Mouse (Mus musculus): ENCODE data around the gene Ulk4. TPM values are rescaled to one million over a fixed set of nuclear protein-coding genes. Genes with fewer than 3 reads are reported as not detected.
A peak's percentile ranks its signal among the peaks of the same experiment; 100 is the strongest.

The Ulk4 gene
- polyA plus RNA-seq, 1 experiment from 2014 or later: 156 TPM

DNA sequence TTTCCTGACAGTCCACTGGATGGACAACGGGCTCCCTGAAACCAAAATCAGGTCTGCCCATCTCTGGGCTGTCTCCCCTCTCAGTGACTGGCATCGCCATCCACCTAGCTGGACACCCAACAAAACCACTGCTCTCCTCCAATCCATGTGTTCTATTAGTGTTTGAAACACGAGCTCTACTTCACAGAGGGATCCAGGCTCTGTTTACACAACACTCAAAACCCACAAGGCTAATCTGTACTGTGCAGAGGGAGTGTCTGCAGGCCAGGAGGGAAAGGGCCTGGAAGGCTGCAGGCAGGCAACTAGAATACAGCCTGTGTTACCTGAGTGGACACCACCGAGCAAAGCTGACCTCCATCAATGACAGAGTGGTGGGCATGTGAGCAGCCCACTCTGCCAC lies 5.4 kb downstream of the Ulk4 start:
- Histone ChIP-seq H3K4me1 (peaks cover 5% of the 10 kb centered on the region), H3K9me3 (no peaks in the 10 kb centered on the region), H3K27ac (no peak overlapping the region), H3K4me3 (no peak overlapping the region), H3K36me3 (replicated peaks) (0 out of 2 replicates have a peak, but pooled peaks cover 3% of the 10 kb centered on the region), H3K27me3 (ENCODE audit: poor library complexity, severe bottlenecking) (no peaks in the 10 kb centered on the region)
- WGBS: 83% methylated on average over 4 of the region's 4 CpGs
- no peak for DNase-seq (ENCODE audit: extremely low spot score, low spot score)

DNA sequence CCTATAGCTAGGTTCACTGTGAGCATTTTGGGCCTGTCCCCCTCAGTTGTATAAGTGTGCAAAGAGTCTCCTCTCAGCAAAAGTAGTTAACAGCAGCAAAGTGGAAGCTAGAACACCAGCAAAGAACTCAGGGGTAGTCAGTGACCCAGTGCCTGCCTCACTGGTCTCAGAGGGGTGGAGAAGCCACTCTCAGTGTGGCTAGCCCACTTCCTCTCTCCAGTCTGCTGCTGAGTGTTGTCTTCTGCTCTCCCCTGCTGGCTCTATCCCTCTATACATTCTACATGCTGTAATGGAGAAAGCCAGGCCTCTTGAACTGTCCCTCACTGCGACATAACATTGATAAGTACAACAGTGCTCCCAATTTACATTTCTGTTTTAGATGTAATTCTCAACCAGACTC lies 5.8 kb downstream of the Ulk4 start:
- H3K27me3 ChIP-seq (ENCODE audit: poor library complexity, severe bottlenecking): no peaks in the 10 kb centered on the region
- DNase-seq (ENCODE audit: extremely low spot score, low spot score): no peak
- H3K9me3 ChIP-seq: no peaks in the 10 kb centered on the region
- no peak overlapping the region for H3K4me3 ChIP-seq
- no peak overlapping the region for H3K27ac ChIP-seq
- H3K4me1 ChIP-seq: peaks cover 1% of the 10 kb centered on the region
- H3K36me3 ChIP-seq (replicated peaks): 0 out of 2 replicates have a peak, but pooled peaks cover 3% of the 10 kb centered on the region
- 91% methylated on average over 1 of the region's 1 CpGs for WGBS

DNA sequence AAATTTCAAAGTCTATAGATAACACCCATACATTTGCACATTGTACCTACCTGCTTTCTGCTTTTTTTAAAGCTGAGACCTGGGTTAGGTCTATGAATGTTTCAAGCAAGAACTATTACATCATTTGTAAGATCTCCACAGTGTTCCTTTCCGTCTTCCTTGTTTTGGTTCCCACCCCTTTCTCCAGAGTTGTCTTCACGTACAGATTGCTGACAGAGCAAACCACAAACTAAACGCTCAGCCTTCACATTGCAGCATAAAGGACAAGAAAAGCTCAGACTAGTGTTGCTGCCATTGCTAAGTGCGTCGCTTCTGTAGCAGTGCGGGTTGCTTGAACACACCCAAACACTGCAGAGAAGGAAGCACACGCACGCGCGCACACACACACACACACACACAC lies 11.7 kb downstream of the Ulk4 start:
- 91% methylated on average over 10 of the region's 10 CpGs for WGBS
- H3K36me3 ChIP-seq (replicated peaks): peaks cover 24% of the 10 kb centered on the region
- no peaks in the 10 kb centered on the region for H3K27me3 ChIP-seq (ENCODE audit: poor library complexity, severe bottlenecking)
- H3K4me3 ChIP-seq: no peak overlapping the region
- H3K27ac ChIP-seq: no peak overlapping the region
- no peaks in the 10 kb centered on the region for H3K4me1 ChIP-seq
- no peaks in the 10 kb centered on the region for H3K9me3 ChIP-seq
- no peak for DNase-seq (ENCODE audit: extremely low spot score, low spot score)

DNA sequence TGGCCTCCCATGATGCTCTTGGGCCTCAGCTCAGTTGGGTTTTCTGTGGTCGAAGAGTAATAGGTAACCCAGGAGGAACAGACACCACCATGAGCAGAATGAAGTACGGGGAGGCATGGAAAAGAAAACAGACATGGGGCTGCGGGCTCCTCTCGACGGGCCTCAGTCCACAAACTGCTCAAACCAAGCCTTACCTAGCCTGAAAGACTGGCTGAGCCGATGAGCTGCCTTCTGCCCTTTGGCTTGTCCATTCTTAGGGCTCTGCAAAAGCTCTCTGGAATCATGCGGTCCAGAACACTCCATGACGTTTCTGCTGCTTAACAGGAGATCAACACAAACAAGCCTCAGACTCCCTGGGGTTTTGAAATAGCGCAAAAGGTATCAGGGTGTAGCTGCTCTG lies 19.9 kb downstream of the Ulk4 start:
- WGBS: 88% methylated on average over 9 of the region's 9 CpGs

DNA sequence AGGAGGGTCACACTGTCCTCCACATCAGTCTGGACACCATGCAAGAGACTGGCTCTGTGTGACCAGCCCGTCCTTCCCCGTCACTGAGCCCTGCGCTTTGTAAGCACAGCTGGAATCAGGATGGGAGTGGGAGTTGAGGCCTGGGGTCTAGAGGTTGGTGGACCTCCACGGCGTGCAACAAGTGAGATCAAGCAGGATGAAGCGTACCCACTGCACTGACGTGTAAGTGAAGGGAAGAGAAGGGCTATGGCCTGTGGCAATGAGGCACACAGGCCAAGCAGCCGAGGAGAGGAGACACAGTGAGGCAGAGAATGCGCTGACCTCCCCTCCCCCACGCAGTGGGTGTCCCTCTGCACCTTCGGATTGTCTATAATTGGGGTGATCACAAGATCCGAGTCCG lies 22.2 kb downstream of the Ulk4 start:
- DNase-seq (ENCODE audit: extremely low spot score, low spot score): no peak
- no peaks in the 10 kb centered on the region for H3K9me3 ChIP-seq
- WGBS: 95% methylated on average over 13 of the region's 13 CpGs
- no peaks in the 10 kb centered on the region for H3K4me1 ChIP-seq
- H3K27ac ChIP-seq: no peak overlapping the region
- H3K36me3 ChIP-seq (replicated peaks): peaks cover 44% of the 10 kb centered on the region
- no peak overlapping the region for H3K4me3 ChIP-seq
- no peaks in the 10 kb centered on the region for H3K27me3 ChIP-seq (ENCODE audit: poor library complexity, severe bottlenecking)

More for the DNA sequence above, 19.9 kb downstream of the Ulk4 start:
- no peak overlapping the region for H3K4me3 ChIP-seq
- H3K27me3 ChIP-seq (ENCODE audit: poor library complexity, severe bottlenecking): no peaks in the 10 kb centered on the region
- H3K27ac ChIP-seq: no peak overlapping the region
- H3K36me3 ChIP-seq (replicated peaks): peaks cover 41% of the 10 kb centered on the region
- H3K9me3 ChIP-seq: no peaks in the 10 kb centered on the region
- no peak for DNase-seq (ENCODE audit: extremely low spot score, low spot score)
- H3K4me1 ChIP-seq: no peaks in the 10 kb centered on the region

DNA sequence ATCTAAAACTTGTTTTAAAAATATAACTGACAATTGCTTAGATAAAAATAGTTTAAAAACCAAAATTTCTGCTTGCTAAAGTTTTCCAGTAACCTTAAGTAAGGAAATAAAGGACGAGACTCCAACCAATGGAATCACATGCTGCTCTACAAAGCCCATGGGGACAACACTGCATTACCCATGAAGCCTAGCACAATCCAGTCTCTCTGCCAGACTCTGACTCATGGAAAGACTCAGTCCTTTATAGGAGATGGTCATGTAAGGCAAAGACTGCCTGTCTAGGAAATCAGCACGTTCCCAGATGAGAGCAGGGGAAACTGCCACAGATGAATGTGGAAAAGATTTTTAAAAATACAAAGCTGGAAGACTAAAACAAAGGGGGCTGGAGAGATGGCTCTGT lies 23.0 kb downstream of the Ulk4 start:
- H3K9me3 ChIP-seq: no peaks in the 10 kb centered on the region
- peaks cover 43% of the 10 kb centered on the region for H3K36me3 ChIP-seq (replicated peaks)
- DNase-seq (ENCODE audit: extremely low spot score, low spot score): no peak
- 82% methylated on average over 2 of the region's 2 CpGs for WGBS
- no peak overlapping the region for H3K27ac ChIP-seq
- H3K4me3 ChIP-seq: no peak overlapping the region
- no peaks in the 10 kb centered on the region for H3K27me3 ChIP-seq (ENCODE audit: poor library complexity, severe bottlenecking)
- H3K4me1 ChIP-seq: no peaks in the 10 kb centered on the region

DNA sequence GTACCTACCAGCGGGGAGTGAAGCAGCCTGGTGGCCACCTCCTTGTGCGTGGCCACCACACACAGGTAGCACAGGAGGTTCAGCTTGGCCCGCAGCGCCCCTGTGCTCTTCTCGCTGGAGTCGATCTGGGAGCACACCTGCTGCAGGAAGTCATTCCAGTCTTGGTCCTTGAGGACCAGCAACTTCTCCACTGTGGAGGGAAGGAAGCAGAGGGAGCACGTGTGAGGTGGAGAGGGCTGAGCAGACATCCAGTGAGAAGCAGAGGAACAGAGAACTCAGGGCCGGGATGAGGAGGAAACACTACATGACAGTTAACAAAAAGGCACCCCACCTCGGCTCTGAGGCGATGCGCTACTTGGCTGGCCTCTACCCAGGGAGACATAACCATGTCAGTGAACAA lies 26.1 kb downstream of the Ulk4 start:
- Histone ChIP-seq H3K27me3 (ENCODE audit: poor library complexity, severe bottlenecking) (no peaks in the 10 kb centered on the region), H3K4me3 (no peak overlapping the region), H3K27ac (no peak overlapping the region; the same call in 1 of the 2 replicates), H3K9me3 (no peaks in the 10 kb centered on the region), H3K4me1 (no peaks in the 10 kb centered on the region), H3K36me3 (replicated peaks) (peaks cover 39% of the 10 kb centered on the region)
- WGBS: 91% methylated on average over 11 of the region's 11 CpGs
- DNase-seq (ENCODE audit: extremely low spot score, low spot score): no peak

DNA sequence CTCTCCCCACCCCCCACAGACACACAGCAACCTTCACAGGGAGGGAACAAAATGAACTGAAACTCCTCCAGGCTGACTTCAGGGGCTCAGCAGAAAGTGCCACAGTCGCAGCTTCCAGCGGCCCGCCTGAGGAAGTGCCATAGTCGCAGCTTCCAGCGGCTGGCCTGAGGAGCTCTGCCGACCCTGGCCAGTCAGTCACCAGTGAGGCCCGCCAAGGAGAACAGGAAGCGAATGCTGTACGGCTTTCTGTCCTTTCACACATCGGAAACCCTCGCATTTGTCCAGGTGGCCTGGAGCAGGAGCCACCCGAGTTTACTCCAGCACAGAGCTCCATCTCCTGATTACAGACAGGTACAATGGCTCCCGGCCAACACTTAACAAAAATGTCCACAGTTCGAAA lies 27.2 kb downstream of the Ulk4 start:
- DNase-seq (ENCODE audit: extremely low spot score, low spot score): no peak
- Histone ChIP-seq H3K4me3 (no peak overlapping the region), H3K4me1 (no peaks in the 10 kb centered on the region), H3K9me3 (no peaks in the 10 kb centered on the region), H3K27me3 (ENCODE audit: poor library complexity, severe bottlenecking) (no peaks in the 10 kb centered on the region), H3K27ac (no peak overlapping the region), H3K36me3 (replicated peaks) (peaks cover 31% of the 10 kb centered on the region)
- WGBS: 51% methylated on average over 14 of the region's 14 CpGs

DNA sequence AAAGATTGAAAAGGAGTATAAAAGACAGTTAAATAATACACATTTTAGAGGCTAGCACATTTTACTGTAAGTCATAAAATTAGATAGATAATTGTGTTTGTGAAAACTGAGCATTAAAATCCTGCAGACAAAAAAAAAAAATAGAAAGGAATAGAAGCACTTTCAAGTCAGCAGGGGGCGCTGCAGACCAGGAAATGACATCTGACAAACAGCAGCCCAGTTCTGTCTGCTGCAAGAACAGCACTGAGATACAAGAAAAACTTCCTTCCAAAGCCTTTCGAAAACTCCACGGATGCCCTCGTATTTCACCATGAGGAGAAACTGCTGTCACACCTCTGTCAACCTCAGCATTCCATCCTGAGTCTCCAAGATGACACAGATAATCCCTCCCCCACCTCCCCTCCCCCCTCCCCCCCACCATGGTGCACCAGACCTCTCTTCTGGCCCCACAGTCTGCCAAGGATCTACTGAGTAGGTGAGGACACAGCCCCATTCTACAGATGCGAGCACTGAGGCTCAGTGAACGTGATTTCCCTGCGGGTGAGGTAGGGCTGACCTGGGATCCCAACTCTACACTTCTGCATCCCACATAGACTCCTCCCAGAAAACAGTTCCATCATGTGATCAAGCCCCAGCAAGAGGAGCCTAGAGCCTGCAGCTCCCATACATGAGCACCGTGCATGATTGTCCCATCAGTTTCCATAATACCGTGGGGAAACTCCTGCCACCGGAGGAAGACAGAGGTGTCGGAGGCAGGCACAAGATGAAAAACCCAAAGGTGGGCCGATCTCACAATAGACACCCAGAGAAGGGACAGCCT lies 28.8 kb downstream of the Ulk4 start:
- Histone ChIP-seq H3K9me3 (no peaks in the 10 kb centered on the region), H3K36me3 (replicated peaks) (peaks cover 27% of the 10 kb centered on the region), H3K4me3 (no peak overlapping the region), H3K4me1 (no peaks in the 10 kb centered on the region), H3K27me3 (ENCODE audit: poor library complexity, severe bottlenecking) (no peaks in the 10 kb centered on the region), H3K27ac (no peak overlapping the region)
- peak; percentile 79 for DNase-seq (ENCODE audit: extremely low spot score, low spot score)
- WGBS: 72% methylated on average over 12 of the region's 12 CpGs

DNA sequence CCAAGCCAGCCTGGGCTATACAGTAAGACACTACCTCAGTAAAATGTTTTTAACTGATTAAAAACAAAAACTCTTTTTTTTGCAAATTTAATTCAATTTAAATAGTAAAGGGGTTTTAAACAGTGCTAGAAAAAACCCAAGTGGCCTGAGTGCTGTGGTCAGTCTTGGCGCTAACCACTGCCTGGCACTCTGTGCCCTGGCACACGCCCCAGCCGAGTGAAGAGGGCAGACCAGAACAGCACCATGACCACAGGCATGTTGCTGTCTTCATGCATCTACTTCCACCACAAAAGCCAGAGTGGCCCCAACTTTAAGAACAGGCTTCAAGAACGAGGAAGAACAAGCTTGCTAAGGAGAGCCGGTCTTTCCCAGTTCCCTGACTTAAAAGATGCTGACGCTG lies 29.9 kb downstream of the Ulk4 start:
- Histone ChIP-seq H3K9me3 (no peaks in the 10 kb centered on the region), H3K27ac (no peak overlapping the region), H3K36me3 (replicated peaks) (peaks cover 24% of the 10 kb centered on the region), H3K4me1 (no peaks in the 10 kb centered on the region), H3K27me3 (ENCODE audit: poor library complexity, severe bottlenecking) (no peaks in the 10 kb centered on the region), H3K4me3 (no peak overlapping the region)
- DNase-seq (ENCODE audit: extremely low spot score, low spot score): no peak
- WGBS: 85% methylated on average over 6 of the region's 6 CpGs

DNA sequence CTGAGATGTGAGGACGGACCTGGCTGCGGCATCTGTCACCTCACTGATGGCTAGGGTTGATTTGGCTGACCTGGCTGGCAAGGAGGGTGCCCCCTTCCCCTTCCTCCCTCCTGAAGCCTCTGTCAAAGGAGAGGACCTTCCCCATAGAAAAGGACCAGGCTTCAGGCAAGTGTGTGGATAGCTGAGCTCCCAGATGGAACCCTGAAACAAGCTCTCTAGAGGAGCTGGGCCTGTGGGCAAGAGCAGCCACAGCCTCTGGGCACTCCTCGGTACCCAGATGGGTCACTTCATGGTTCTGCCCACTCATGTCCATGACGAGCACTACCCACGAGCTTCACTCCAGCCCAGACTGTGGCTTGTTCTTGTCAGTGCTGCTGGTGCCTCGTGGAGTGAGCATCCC lies 34.7 kb downstream of the Ulk4 start:
- Histone ChIP-seq H3K27me3 (ENCODE audit: poor library complexity, severe bottlenecking) (0 out of 2 replicates have a peak, but pooled peaks cover 3% of the 10 kb centered on the region), H3K4me1 (no peaks in the 10 kb centered on the region), H3K36me3 (replicated peaks) (no peaks in the 10 kb centered on the region; the same call in 1 of the 2 replicates), H3K9me3 (no peaks in the 10 kb centered on the region), H3K27ac (no peak overlapping the region), H3K4me3 (no peak overlapping the region)
- DNase-seq (ENCODE audit: extremely low spot score, low spot score): no peak
- 90% methylated on average over 6 of the region's 6 CpGs for WGBS

DNA sequence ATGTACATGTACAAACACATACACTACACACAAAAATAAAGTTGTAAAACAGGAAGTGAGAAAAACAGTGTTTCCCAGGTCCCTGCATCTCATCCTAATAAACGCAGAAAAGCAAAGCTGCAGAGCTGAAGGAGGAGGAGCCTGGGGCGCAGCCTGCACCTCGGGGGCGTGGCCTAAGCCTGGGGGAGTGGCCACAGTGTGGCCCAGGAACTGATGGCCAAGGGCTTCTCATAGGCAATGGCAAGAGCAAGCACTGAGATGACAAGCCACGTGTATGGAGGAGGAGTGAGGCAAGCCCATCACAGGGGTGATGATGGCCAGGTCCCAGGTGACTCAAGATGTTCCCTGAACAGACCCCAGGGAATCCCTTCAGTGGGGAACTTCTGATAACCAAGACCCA lies 35.2 kb downstream of the Ulk4 start:
- H3K27me3 ChIP-seq (ENCODE audit: poor library complexity, severe bottlenecking): 0 out of 2 replicates have a peak, but pooled peaks cover 3% of the 10 kb centered on the region
- no peaks in the 10 kb centered on the region for H3K4me1 ChIP-seq
- DNase-seq (ENCODE audit: extremely low spot score, low spot score): no peak
- no peak overlapping the region for H3K27ac ChIP-seq
- no peaks in the 10 kb centered on the region; the same call in 1 of the 2 replicates for H3K36me3 ChIP-seq (replicated peaks)
- H3K9me3 ChIP-seq: no peaks in the 10 kb centered on the region
- H3K4me3 ChIP-seq: no peak overlapping the region
- WGBS: 36% methylated on average over 5 of the region's 5 CpGs

DNA sequence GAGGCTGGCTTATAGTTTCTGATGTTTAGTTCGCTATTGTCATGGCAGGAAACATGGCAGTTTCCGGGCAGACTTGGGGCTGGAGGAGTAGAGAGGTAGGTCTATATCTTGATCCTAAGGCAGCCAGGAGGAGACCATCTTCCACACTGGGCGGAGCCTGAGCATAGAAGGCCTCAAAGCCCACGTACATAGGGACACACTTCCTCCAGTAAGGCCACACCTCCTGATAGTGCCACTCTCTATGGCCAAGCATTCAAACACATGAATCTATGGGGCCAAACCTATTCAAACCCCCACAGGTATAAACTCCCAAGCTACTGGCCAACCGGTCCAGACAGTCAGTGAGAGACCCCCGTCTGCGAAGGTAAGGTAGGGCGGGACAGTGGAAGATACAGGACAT lies 35.6 kb downstream of the Ulk4 start:
- no peaks in the 10 kb centered on the region for H3K4me1 ChIP-seq
- WGBS: 89% methylated on average over 8 of the region's 8 CpGs
- DNase-seq (ENCODE audit: extremely low spot score, low spot score): no peak
- H3K27ac ChIP-seq: no peak overlapping the region
- H3K27me3 ChIP-seq (ENCODE audit: poor library complexity, severe bottlenecking): 0 out of 2 replicates have a peak, but pooled peaks cover 3% of the 10 kb centered on the region
- H3K9me3 ChIP-seq: no peaks in the 10 kb centered on the region
- no peak overlapping the region for H3K4me3 ChIP-seq
- no peaks in the 10 kb centered on the region; the same call in 1 of the 2 replicates for H3K36me3 ChIP-seq (replicated peaks)

Measured in forebrain, embryonic 10.5 days (tissue).